ENCODE assay signal across 8 mouse cellular contexts in the genomic region with DNA sequence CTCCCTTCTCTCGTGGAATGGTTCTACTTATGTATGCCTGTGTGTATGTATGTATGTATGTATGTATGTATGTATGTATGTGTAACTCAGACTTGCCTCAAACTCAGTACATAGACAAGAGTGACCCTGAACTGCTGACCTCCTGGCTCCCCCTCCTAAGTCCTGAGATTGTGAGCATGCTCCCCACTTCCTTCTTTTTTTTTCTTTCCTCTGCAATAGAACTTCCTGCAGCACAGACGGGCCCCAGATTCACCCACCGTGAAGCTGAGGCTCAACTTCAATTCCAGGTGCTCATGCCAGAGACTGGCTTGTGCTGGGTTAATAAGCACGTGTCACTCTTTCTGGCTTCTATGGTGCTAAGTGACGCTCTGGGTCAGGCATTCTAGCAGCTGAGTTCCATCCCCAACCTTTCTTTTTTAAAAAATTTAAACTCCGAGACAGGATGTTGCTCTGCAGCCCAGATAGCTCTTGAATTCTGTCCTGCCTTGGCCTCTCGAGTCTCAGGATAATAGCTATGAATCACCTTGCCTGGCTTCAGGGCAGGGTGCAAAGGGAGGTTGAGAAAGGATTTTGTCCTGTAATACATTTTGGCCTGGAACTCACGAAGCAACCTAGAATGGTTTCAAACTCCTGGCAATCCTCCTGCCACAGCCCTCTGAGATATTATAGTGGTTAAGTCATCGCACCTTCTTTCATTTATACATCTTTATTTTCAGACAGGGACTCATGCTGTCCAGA. TPM values are rescaled to one million over a fixed set of nuclear protein-coding genes. Genes with fewer than 3 reads are reported as not detected.
DNase-seq lines count a peak whose midpoint lies in the region; ATAC-seq lines count a peak whose summit lies in the region.

No protein-coding gene starts in this region.

- H3K4me3 ChIP-seq in forebrain, embryonic 15.5 days = peak overlapping the region; percentile 63
- no peak overlapping the region for H3K4me3 ChIP-seq in forebrain, embryonic 11.5 days (ENCODE audit: low read depth, low read length)
- H3K4me3 ChIP-seq in liver, embryonic 15.5 days (replicated peaks) = no peak overlapping the region

- DNase-seq in forebrain, embryonic 11.5 days (ENCODE audit: low spot score) = no peak
- DNase-seq in thymus, postnatal 25 days = peak; percentile 9
- DNase-seq in thymus, postnatal 0 days (ENCODE audit: low spot score) = no peak
- DNase-seq in c-Kit-positive CD71-positive TER-119-positive erythroid progenitor cells, embryonic 14.5 days (ENCODE audit: low spot score) = no peak
- DNase-seq in right cerebral cortex, postnatal 14 days = no peak
- no peak for DNase-seq in lung, postnatal 36 days

- peaks cover 16% of the 10 kb centered on the region for H3K4me1 ChIP-seq in forebrain, embryonic 15.5 days
- H3K4me1 ChIP-seq in forebrain, embryonic 11.5 days (replicated peaks; ENCODE audit: control insufficient read depth, insufficient read depth, low read length) = no peaks in the 10 kb centered on the region
- H3K4me1 ChIP-seq in liver, embryonic 15.5 days (replicated peaks) = peaks cover 45% of the 10 kb centered on the region

- no peak for ATAC-seq in forebrain, embryonic 15.5 days (replicated peaks)
- ATAC-seq in forebrain, embryonic 11.5 days (replicated peaks; ENCODE audit: low FRiP score) = no peak
- ATAC-seq in liver, embryonic 15.5 days (ENCODE audit: insufficient read depth) = no peak

- H3K9me3 ChIP-seq in forebrain, embryonic 15.5 days = peaks cover 4% of the 10 kb centered on the region; the same call in 1 of the 2 replicates
- no peaks in the 10 kb centered on the region; the same call in 1 of the 2 replicates for H3K9me3 ChIP-seq in forebrain, embryonic 11.5 days (ENCODE audit: control insufficient read depth, low read length)
- no peaks in the 10 kb centered on the region for H3K9me3 ChIP-seq in liver, embryonic 15.5 days (replicated peaks)

- 0 out of 2 replicates have a peak overlapping the region, but pooled peaks have one; percentile 61 for H3K4me2 ChIP-seq in forebrain, embryonic 15.5 days (replicated peaks)
- H3K4me2 ChIP-seq in forebrain, embryonic 11.5 days (ENCODE audit: low read depth, low read length, severe bottlenecking) = no peak overlapping the region
- H3K4me2 ChIP-seq in liver, embryonic 15.5 days = peak overlapping the region; percentile 99; the same call in 1 of the 2 replicates

- no peak overlapping the region for H3K9ac ChIP-seq in forebrain, embryonic 15.5 days (replicated peaks)
- no peak overlapping the region for H3K9ac ChIP-seq in forebrain, embryonic 11.5 days (ENCODE audit: low read length)
- peak overlapping the region; percentile 87; the same call in 1 of the 2 replicates for H3K9ac ChIP-seq in liver, embryonic 15.5 days

- peaks cover 4% of the 10 kb centered on the region; the same call in 1 of the 2 replicates for H3K36me3 ChIP-seq in forebrain, embryonic 15.5 days
- H3K36me3 ChIP-seq in forebrain, embryonic 11.5 days (ENCODE audit: control insufficient read depth, insufficient read depth, low read length) = no peaks in the 10 kb centered on the region
- H3K36me3 ChIP-seq in liver, embryonic 15.5 days (replicated peaks) = peaks cover 7% of the 10 kb centered on the region

- H3K27ac ChIP-seq in forebrain, embryonic 15.5 days (replicated peaks) = no peak overlapping the region; the same call in 1 of the 2 replicates
- no peak overlapping the region for H3K27ac ChIP-seq in forebrain, embryonic 11.5 days (ENCODE audit: low read depth, low read length)
- H3K27ac ChIP-seq in liver, embryonic 15.5 days (replicated peaks) = no peak overlapping the region

- no peaks in the 10 kb centered on the region for H3K27me3 ChIP-seq in forebrain, embryonic 15.5 days
- H3K27me3 ChIP-seq in forebrain, embryonic 11.5 days (ENCODE audit: control insufficient read depth, insufficient read depth, low read length) = no peaks in the 10 kb centered on the region; the same call in 1 of the 2 replicates
- H3K27me3 ChIP-seq in liver, embryonic 15.5 days = peaks cover 25% of the 10 kb centered on the region

- WGBS in forebrain, embryonic 15.5 days = 82% methylated on average over 9 of the region's 9 CpGs
- WGBS in forebrain, embryonic 11.5 days = 83% methylated on average over 9 of the region's 9 CpGs
- 47% methylated on average over 9 of the region's 9 CpGs for WGBS in liver, embryonic 15.5 days (ENCODE audit: insufficient replicate concordance)

RNA-seq across cellular contexts. Expression of a gene that starts 5.1 kb away (rescaled TPM):
- polyA plus RNA-seq in forebrain, embryonic 15.5 days (2015; fragmentation: Nextera tagmentation; extraction: Ambion mirVana) = 57.5 and 57.7 TPM in 2 replicates
- 60.8 and 62.7 TPM in 2 replicates for polyA plus RNA-seq in forebrain, embryonic 11.5 days (2014; fragmentation: Nextera tagmentation; extraction: Ambion mirVana)
- polyA plus RNA-seq in thymus, postnatal 0 days (2015; fragmentation: Nextera tagmentation; extraction: Ambion mirVana) = 25.7 and 27.0 TPM in 2 replicates
- 22.6 and 23.0 TPM in 2 replicates for polyA plus RNA-seq in liver, embryonic 15.5 days (2015; fragmentation: Nextera tagmentation; extraction: Ambion mirVana)

RNA-seq across cellular contexts. Expression of a gene that starts 49.2 kb away (rescaled TPM):
- polyA plus RNA-seq in forebrain, embryonic 15.5 days (2015; fragmentation: Nextera tagmentation; extraction: Ambion mirVana) = 72.9 and 82.8 TPM in 2 replicates
- 36.4 and 39.0 TPM in 2 replicates for polyA plus RNA-seq in forebrain, embryonic 11.5 days (2014; fragmentation: Nextera tagmentation; extraction: Ambion mirVana)
- polyA plus RNA-seq in thymus, postnatal 0 days (2015; fragmentation: Nextera tagmentation; extraction: Ambion mirVana) = 49.7 and 50.4 TPM in 2 replicates
- polyA plus RNA-seq in liver, embryonic 15.5 days (2015; fragmentation: Nextera tagmentation; extraction: Ambion mirVana) = 23.1 and 24.0 TPM in 2 replicates

RNA-seq across cellular contexts. Expression of a gene that starts 49.2 kb away (rescaled TPM):
- 23.1 and 29.5 TPM in 2 replicates for polyA plus RNA-seq in forebrain, embryonic 15.5 days (2015; fragmentation: Nextera tagmentation; extraction: Ambion mirVana)
- polyA plus RNA-seq in forebrain, embryonic 11.5 days (2014; fragmentation: Nextera tagmentation; extraction: Ambion mirVana) = 27.0 and 33.4 TPM in 2 replicates
- polyA plus RNA-seq in thymus, postnatal 0 days (2015; fragmentation: Nextera tagmentation; extraction: Ambion mirVana) = 32.2 and 37.8 TPM in 2 replicates
- polyA plus RNA-seq in liver, embryonic 15.5 days (2015; fragmentation: Nextera tagmentation; extraction: Ambion mirVana) = 53.1 and 57.8 TPM in 2 replicates
